Mouse (Mus musculus) right cerebral cortex, postnatal 25 days (tissue): ENCODE results near the gene Ppp1r16b.

Source experiments
- DNase-seq: peaks from one replicate; pipeline ENCODE4 v3.0.0; 2022

Gene Ppp1r16b

GRCm38 (mm10) chr2:158696451-158696850 lies 31.3 kb downstream of the Ppp1r16b start:
- no peak for DNase-seq

GRCm38 (mm10) chr2:158699908-158700307 lies 34.7 kb downstream of the Ppp1r16b start:
- DNase-seq = no peak

- no peak for DNase-seq
Measured at GRCm38 (mm10) chr2:158700535-158701256, 35.5 kb downstream of the Ppp1r16b start.

- no peak for DNase-seq
Measured at GRCm38 (mm10) chr2:158701505-158701904, 36.3 kb downstream of the Ppp1r16b start.

- DNase-seq = no peak
Measured at GRCm38 (mm10) chr2:158702176-158702575, 37.0 kb downstream of the Ppp1r16b start.

- no peak for DNase-seq
Measured at GRCm38 (mm10) chr2:158704720-158705119, 39.5 kb downstream of the Ppp1r16b start.

- no peak for DNase-seq
Measured at GRCm38 (mm10) chr2:158705529-158705928, 40.3 kb downstream of the Ppp1r16b start.

GRCm38 (mm10) chr2:158706704-158707408 lies 41.7 kb downstream of the Ppp1r16b start:
- DNase-seq = no peak

- DNase-seq = no peak
Measured at GRCm38 (mm10) chr2:158708121-158708520, 42.9 kb downstream of the Ppp1r16b start.

- peak; percentile 51 for DNase-seq
Measured at GRCm38 (mm10) chr2:158711929-158712751, 46.9 kb downstream of the Ppp1r16b start.

- DNase-seq = no peak
Measured at GRCm38 (mm10) chr2:158714826-158715225, 49.6 kb downstream of the Ppp1r16b start.

- DNase-seq = no peak
Measured at GRCm38 (mm10) chr2:158716066-158716465, 50.9 kb downstream of the Ppp1r16b start.

GRCm38 (mm10) chr2:158717551-158718418 lies 52.6 kb downstream of the Ppp1r16b start:
- no peak for DNase-seq

- no peak for DNase-seq
Measured at GRCm38 (mm10) chr2:158718816-158719549, 53.8 kb downstream of the Ppp1r16b start.

GRCm38 (mm10) chr2:158720715-158721370 lies 55.6 kb downstream of the Ppp1r16b start:
- no peak for DNase-seq

- no peak for DNase-seq
Measured at GRCm38 (mm10) chr2:158721481-158721880, 56.3 kb downstream of the Ppp1r16b start.

GRCm38 (mm10) chr2:158722135-158722534 lies 56.9 kb downstream of the Ppp1r16b start:
- no peak for DNase-seq

- no peak for DNase-seq
Measured at GRCm38 (mm10) chr2:158722991-158723551, 57.9 kb downstream of the Ppp1r16b start.

- DNase-seq = no peak
Measured at GRCm38 (mm10) chr2:158723806-158724205, 58.6 kb downstream of the Ppp1r16b start.

GRCm38 (mm10) chr2:158726252-158726651 lies 61.1 kb downstream of the Ppp1r16b start:
- no peak for DNase-seq
